Mouse (Mus musculus): ENCODE data around the gene Apol8. TPM values are rescaled to one million over a fixed set of nuclear protein-coding genes. Genes with fewer than 3 reads are reported as not detected.

The Apol8 gene
- polyA plus RNA-seq, 1 experiment from 2014 or later = not detected

- 72% methylated on average over 13 of the region's 13 CpGs for WGBS
- Histone ChIP-seq H3K27me3 (ENCODE audit: insufficient read depth, low read length) (no peaks in the 10 kb centered on the region), H3K9me3 (replicated peaks; ENCODE audit: low read length) (no peaks in the 10 kb centered on the region), H3K9ac (ENCODE audit: low read depth, low read length) (no peak overlapping the region), H3K4me1 (replicated peaks; ENCODE audit: insufficient read depth, low read length) (peaks cover 34% of the 10 kb centered on the region), H3K36me3 (ENCODE audit: insufficient read depth, low read length) (peaks cover 68% of the 10 kb centered on the region), H3K27ac (0 out of 2 replicates have a peak overlapping the region, but pooled peaks have one; percentile 0), H3K4me3 (replicated peaks; ENCODE audit: low read depth, low read length) (no peak overlapping the region), H3K4me2 (ENCODE audit: low read length) (no peak overlapping the region)
- no peak for TF ChIP-seq CTCF (IDR thresholded peaks at IDR 0.05; ENCODE audit: low read depth)
- DNase-seq (ENCODE audit: low spot score) = no peak
- ATAC-seq (replicated peaks; ENCODE audit: low FRiP score, low read depth) = no peak
These were observed 38.1 kb upstream of the Apol8 start for GRCm38 (mm10) chr15:77794908-77795356.

- Histone ChIP-seq H3K4me2 (ENCODE audit: low read length) (no peak overlapping the region), H3K9me3 (replicated peaks; ENCODE audit: low read length) (no peaks in the 10 kb centered on the region), H3K27ac (peak overlapping the region; percentile 57; the same call in 1 of the 2 replicates), H3K4me1 (replicated peaks; ENCODE audit: insufficient read depth, low read length) (peaks cover 28% of the 10 kb centered on the region), H3K9ac (ENCODE audit: low read depth, low read length) (no peak overlapping the region), H3K27me3 (ENCODE audit: insufficient read depth, low read length) (no peaks in the 10 kb centered on the region), H3K36me3 (ENCODE audit: insufficient read depth, low read length) (peaks cover 70% of the 10 kb centered on the region), H3K4me3 (replicated peaks; ENCODE audit: low read depth, low read length) (no peak overlapping the region)
- TF ChIP-seq CTCF (IDR thresholded peaks at IDR 0.05; ENCODE audit: low read depth) = no peak
- 66% methylated on average over 13 of the region's 13 CpGs for WGBS
- DNase-seq (ENCODE audit: low spot score) (no peak), ATAC-seq (replicated peaks; ENCODE audit: low FRiP score, low read depth) (no peak)
These were observed 37.5 kb upstream of the Apol8 start for GRCm38 (mm10) chr15:77794138-77794907.

GRCm38 (mm10) chr15:77793554-77793953 lies 36.8 kb upstream of the Apol8 start:
- H3K4me3 ChIP-seq (replicated peaks; ENCODE audit: low read depth, low read length) = no peak overlapping the region
- H3K4me1 ChIP-seq (replicated peaks; ENCODE audit: insufficient read depth, low read length) = peaks cover 22% of the 10 kb centered on the region
- H3K4me2 ChIP-seq (ENCODE audit: low read length) = no peak overlapping the region
- no peak overlapping the region for H3K9ac ChIP-seq (ENCODE audit: low read depth, low read length)
- H3K27ac ChIP-seq = 0 out of 2 replicates have a peak overlapping the region, but pooled peaks have one; percentile 57
- 76% methylated on average over 7 of the region's 7 CpGs for WGBS
- H3K9me3 ChIP-seq (replicated peaks; ENCODE audit: low read length) = no peaks in the 10 kb centered on the region
- DNase-seq (ENCODE audit: low spot score) (no peak), ATAC-seq (replicated peaks; ENCODE audit: low FRiP score, low read depth) (no peak)
- H3K27me3 ChIP-seq (ENCODE audit: insufficient read depth, low read length) = no peaks in the 10 kb centered on the region
- H3K36me3 ChIP-seq (ENCODE audit: insufficient read depth, low read length) = peaks cover 78% of the 10 kb centered on the region
- no peak for TF ChIP-seq CTCF (IDR thresholded peaks at IDR 0.05; ENCODE audit: low read depth)

- peaks cover 18% of the 10 kb centered on the region for H3K4me1 ChIP-seq (replicated peaks; ENCODE audit: insufficient read depth, low read length)
- DNase-seq (ENCODE audit: low spot score) = no peak
- no peaks in the 10 kb centered on the region for H3K27me3 ChIP-seq (ENCODE audit: insufficient read depth, low read length)
- H3K36me3 ChIP-seq (ENCODE audit: insufficient read depth, low read length) = peaks cover 83% of the 10 kb centered on the region
- ATAC-seq (replicated peaks; ENCODE audit: low FRiP score, low read depth) = no peak
- H3K4me3 ChIP-seq (replicated peaks; ENCODE audit: low read depth, low read length) = no peak overlapping the region
- TF ChIP-seq CTCF (IDR thresholded peaks at IDR 0.05; ENCODE audit: low read depth) = no peak
- no peaks in the 10 kb centered on the region for H3K9me3 ChIP-seq (replicated peaks; ENCODE audit: low read length)
- H3K4me2 ChIP-seq (ENCODE audit: low read length) = no peak overlapping the region
- H3K9ac ChIP-seq (ENCODE audit: low read depth, low read length) = no peak overlapping the region
- H3K27ac ChIP-seq = no peak overlapping the region
- 71% methylated on average over 4 of the region's 4 CpGs for WGBS
These were observed 36.3 kb upstream of the Apol8 start for GRCm38 (mm10) chr15:77793094-77793493.

GRCm38 (mm10) chr15:77792056-77792455 lies 35.3 kb upstream of the Apol8 start:
- DNase-seq (ENCODE audit: low spot score) (no peak), ATAC-seq (replicated peaks; ENCODE audit: low FRiP score, low read depth) (no peak)
- Histone ChIP-seq H3K27me3 (ENCODE audit: insufficient read depth, low read length) (no peaks in the 10 kb centered on the region), H3K4me1 (replicated peaks; ENCODE audit: insufficient read depth, low read length) (peaks cover 7% of the 10 kb centered on the region; the same call in 1 of the 2 replicates), H3K27ac (no peak overlapping the region), H3K9me3 (replicated peaks; ENCODE audit: low read length) (no peaks in the 10 kb centered on the region), H3K36me3 (ENCODE audit: insufficient read depth, low read length) (peaks cover 89% of the 10 kb centered on the region), H3K4me3 (replicated peaks; ENCODE audit: low read depth, low read length) (no peak overlapping the region), H3K9ac (ENCODE audit: low read depth, low read length) (no peak overlapping the region), H3K4me2 (ENCODE audit: low read length) (no peak overlapping the region)
- no peak for TF ChIP-seq CTCF (IDR thresholded peaks at IDR 0.05; ENCODE audit: low read depth)
- 75% methylated on average over 9 of the region's 9 CpGs for WGBS

GRCm38 (mm10) chr15:77790656-77791405 lies 34.0 kb upstream of the Apol8 start:
- Histone ChIP-seq H3K36me3 (ENCODE audit: insufficient read depth, low read length) (peaks cover 89% of the 10 kb centered on the region), H3K4me2 (ENCODE audit: low read length) (no peak overlapping the region), H3K4me1 (replicated peaks; ENCODE audit: insufficient read depth, low read length) (peaks cover 3% of the 10 kb centered on the region; the same call in 1 of the 2 replicates), H3K27ac (no peak overlapping the region), H3K27me3 (ENCODE audit: insufficient read depth, low read length) (no peaks in the 10 kb centered on the region), H3K4me3 (replicated peaks; ENCODE audit: low read depth, low read length) (no peak overlapping the region), H3K9me3 (replicated peaks; ENCODE audit: low read length) (no peaks in the 10 kb centered on the region), H3K9ac (ENCODE audit: low read depth, low read length) (no peak overlapping the region)
- DNase-seq (ENCODE audit: low spot score) (no peak), ATAC-seq (replicated peaks; ENCODE audit: low FRiP score, low read depth) (no peak)
- TF ChIP-seq CTCF (IDR thresholded peaks at IDR 0.05; ENCODE audit: low read depth) = no peak
- 89% methylated on average over 21 of the region's 21 CpGs for WGBS

Measured in kidney, postnatal 0 days (tissue).